Mouse (Mus musculus): Measurements from ENCODE around the gene Mapk14. TPM values are rescaled to one million over a fixed set of nuclear protein-coding genes. Genes with fewer than 3 reads are reported as not detected.
"Not testable (repeated sequence)": the region's sequence is repeated elsewhere in the genome, so short reads cannot be mapped to it uniquely, and the experiment has no call there.

The Mapk14 gene
- total RNA-seq, 2 experiments from 2014 or later = 54.8 to 61.0 TPM

GRCm38 (mm10) chr17:28697290-28698195, 6.4 kb downstream of the Mapk14 start:
- no peak for DNase-seq (ENCODE audit: low spot score in 2 of 2)

- DNase-seq (ENCODE audit: low spot score in 2 of 2) = no peak
Observed at GRCm38 (mm10) chr17:28698245-28698644, 7.1 kb downstream of the Mapk14 start.

GRCm38 (mm10) chr17:28698672-28699071, 7.5 kb downstream of the Mapk14 start:
- no peak for DNase-seq (ENCODE audit: low spot score in 2 of 2)

- DNase-seq (ENCODE audit: low spot score in 2 of 2) = no peak
Observed at GRCm38 (mm10) chr17:28699789-28700188, 8.7 kb downstream of the Mapk14 start.

GRCm38 (mm10) chr17:28701171-28701570, 10.0 kb downstream of the Mapk14 start:
- DNase-seq (ENCODE audit: low spot score in 2 of 2) = no peak

- DNase-seq (ENCODE audit: low spot score in 2 of 2) = no peak
Observed at GRCm38 (mm10) chr17:28701737-28702136, 10.6 kb downstream of the Mapk14 start.

- no peak for DNase-seq (ENCODE audit: low spot score in 2 of 2)
Observed at GRCm38 (mm10) chr17:28702646-28703045, 11.5 kb downstream of the Mapk14 start.

- DNase-seq (ENCODE audit: low spot score in 2 of 2) = no peak
Observed at GRCm38 (mm10) chr17:28706697-28707096, 15.6 kb downstream of the Mapk14 start.

- DNase-seq (ENCODE audit: low spot score in 2 of 2) = no peak
Observed at GRCm38 (mm10) chr17:28707136-28707627, 16.1 kb downstream of the Mapk14 start.

GRCm38 (mm10) chr17:28707816-28708215, 16.7 kb downstream of the Mapk14 start:
- no peak for DNase-seq (ENCODE audit: low spot score in 2 of 2)

GRCm38 (mm10) chr17:28708989-28709388, 17.9 kb downstream of the Mapk14 start:
- DNase-seq (ENCODE audit: low spot score in 2 of 2) = no peak

- DNase-seq (ENCODE audit: low spot score in 2 of 2) = no peak
Observed at GRCm38 (mm10) chr17:28709552-28710290, 18.6 kb downstream of the Mapk14 start.

- no peak for DNase-seq (ENCODE audit: low spot score in 2 of 2)
Observed at GRCm38 (mm10) chr17:28710291-28710688, 19.2 kb downstream of the Mapk14 start.

- DNase-seq (ENCODE audit: low spot score in 2 of 2) = no peak
Observed at GRCm38 (mm10) chr17:28711237-28711636, 20.1 kb downstream of the Mapk14 start.

GRCm38 (mm10) chr17:28712305-28712704, 21.2 kb downstream of the Mapk14 start:
- DNase-seq (ENCODE audit: low spot score in 2 of 2) = no peak

GRCm38 (mm10) chr17:28714006-28714405, 22.9 kb downstream of the Mapk14 start:
- no peak for DNase-seq (ENCODE audit: low spot score in 2 of 2)

GRCm38 (mm10) chr17:28715832-28716548, 24.9 kb downstream of the Mapk14 start:
- no peak for DNase-seq (ENCODE audit: low spot score in 2 of 2)

GRCm38 (mm10) chr17:28717535-28717934, 26.4 kb downstream of the Mapk14 start:
- no peak for DNase-seq (ENCODE audit: low spot score in 2 of 2)

GRCm38 (mm10) chr17:28725783-28726182, 34.7 kb downstream of the Mapk14 start, which contains the start of gene AC170998.1:
TSS of gene AC170998.1 (plus strand) at chr17:28726083.
- no peak for DNase-seq (ENCODE audit: low spot score in 2 of 2)

- not testable (repeated sequence) for DNase-seq (ENCODE audit: low spot score in 2 of 2)
Observed at GRCm38 (mm10) chr17:28727511-28727910, 36.4 kb downstream of the Mapk14 start.
